Mouse (Mus musculus): ENCODE results near the gene Trim30d.
"Not testable (repeated sequence)": the region's sequence is repeated elsewhere in the genome, so short reads cannot be mapped to it uniquely, and the experiment has no call there.

Trim30d gene

GRCm38 (mm10) chr7:104507421-104508065 lies at the start of gene Trim30d:
TSS of gene Trim30d (minus strand) at chr7:104507849.
- DNase-seq (ENCODE audit: low spot score), result not testable (repeated sequence)

GRCm38 (mm10) chr7:104552700-104553099 lies 45.1 kb upstream of the Trim30d start:
- DNase-seq (ENCODE audit: low spot score), result no peak

DNA sequence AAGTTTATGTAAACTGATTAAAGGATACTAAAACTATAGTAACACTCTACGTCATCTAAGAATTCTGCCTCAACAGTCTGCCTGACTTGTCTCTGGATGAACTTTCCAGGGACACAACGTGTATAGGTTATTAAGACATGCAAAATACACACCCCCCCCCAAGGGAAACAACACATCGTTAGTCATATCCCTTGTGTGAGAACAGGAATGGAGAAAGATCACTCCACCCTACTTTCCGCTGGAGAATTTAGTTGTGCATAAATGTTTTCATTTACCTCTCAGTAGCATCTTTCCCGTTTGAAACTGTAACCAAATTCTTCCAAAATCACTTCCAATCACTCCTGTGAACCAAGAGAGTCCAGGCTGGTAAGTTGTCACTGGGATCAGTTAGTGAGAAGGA lies 42.2 kb upstream of the Trim30d start, which contains the start of gene Olfr651:
Gene Olfr651 (plus strand): TSS at position 301 of the 400 bp plus-strand sequence.
- no peak for DNase-seq (ENCODE audit: low spot score)

DNA sequence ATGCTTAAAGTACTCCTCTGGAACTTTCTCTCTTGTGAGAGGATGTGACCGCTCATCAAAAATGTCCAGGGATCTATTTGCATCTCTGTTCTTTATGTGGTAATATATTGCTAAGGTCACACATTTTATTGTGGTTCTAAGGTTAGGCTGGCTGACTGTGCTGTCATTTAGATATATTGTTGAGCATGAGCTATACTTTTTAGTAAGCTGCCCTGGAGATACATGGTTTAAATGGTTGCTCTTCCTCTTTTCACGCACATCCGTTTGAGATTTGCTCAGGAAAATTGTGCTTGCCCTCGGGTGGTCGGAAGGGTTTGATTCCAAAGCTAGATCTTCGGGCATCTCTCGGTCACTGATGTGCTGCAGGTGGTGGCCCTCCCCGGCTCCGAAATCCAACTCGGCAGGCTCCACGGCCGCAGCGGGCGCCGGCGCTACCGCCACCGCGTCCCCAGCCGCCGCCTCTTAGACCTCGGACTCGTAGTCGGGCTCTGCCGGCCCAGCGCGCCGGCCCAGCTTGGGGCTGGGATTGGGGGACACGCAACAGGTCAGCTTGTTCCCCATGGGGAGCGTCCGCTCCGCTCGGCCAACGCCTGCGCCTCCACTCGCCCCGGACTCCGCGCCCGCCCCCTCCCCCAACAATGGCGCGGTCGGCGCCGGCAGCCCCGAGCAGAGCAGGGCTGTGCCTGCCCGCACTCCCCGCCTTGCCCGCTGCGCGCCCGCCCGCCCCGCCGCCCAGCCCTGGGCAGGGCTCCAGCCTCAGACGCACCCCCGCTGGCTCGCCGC lies 5.9 kb downstream of the Trim30d start:
- no peak for DNase-seq (ENCODE audit: low spot score)

- DNase-seq (ENCODE audit: low spot score), result not testable (repeated sequence)
Measured at GRCm38 (mm10) chr7:104501186-104501585, 6.5 kb downstream of the Trim30d start.

GRCm38 (mm10) chr7:104499464-104499863 lies 8.2 kb downstream of the Trim30d start:
- not testable (repeated sequence) for DNase-seq (ENCODE audit: low spot score)

GRCm38 (mm10) chr7:104465065-104465744 lies 42.4 kb downstream of the Trim30d start, which contains the start of gene Trim30a:
TSS of gene Trim30a (minus strand) at chr7:104465193.
- no peak for DNase-seq (ENCODE audit: low spot score)

- no peak for DNase-seq (ENCODE audit: low spot score)
Measured at GRCm38 (mm10) chr7:104445961-104446645, 61.5 kb downstream of the Trim30d start.

All from urinary bladder, postnatal 10 days (tissue).